Mouse (Mus musculus): ENCODE measurements around the gene Gm4131. TPM values are rescaled to one million over a fixed set of nuclear protein-coding genes. Genes with fewer than 3 reads are reported as not detected.

Gm4131 gene
- polyA plus RNA-seq, 1 experiment from 2014 or later = 0.30 TPM

DNA sequence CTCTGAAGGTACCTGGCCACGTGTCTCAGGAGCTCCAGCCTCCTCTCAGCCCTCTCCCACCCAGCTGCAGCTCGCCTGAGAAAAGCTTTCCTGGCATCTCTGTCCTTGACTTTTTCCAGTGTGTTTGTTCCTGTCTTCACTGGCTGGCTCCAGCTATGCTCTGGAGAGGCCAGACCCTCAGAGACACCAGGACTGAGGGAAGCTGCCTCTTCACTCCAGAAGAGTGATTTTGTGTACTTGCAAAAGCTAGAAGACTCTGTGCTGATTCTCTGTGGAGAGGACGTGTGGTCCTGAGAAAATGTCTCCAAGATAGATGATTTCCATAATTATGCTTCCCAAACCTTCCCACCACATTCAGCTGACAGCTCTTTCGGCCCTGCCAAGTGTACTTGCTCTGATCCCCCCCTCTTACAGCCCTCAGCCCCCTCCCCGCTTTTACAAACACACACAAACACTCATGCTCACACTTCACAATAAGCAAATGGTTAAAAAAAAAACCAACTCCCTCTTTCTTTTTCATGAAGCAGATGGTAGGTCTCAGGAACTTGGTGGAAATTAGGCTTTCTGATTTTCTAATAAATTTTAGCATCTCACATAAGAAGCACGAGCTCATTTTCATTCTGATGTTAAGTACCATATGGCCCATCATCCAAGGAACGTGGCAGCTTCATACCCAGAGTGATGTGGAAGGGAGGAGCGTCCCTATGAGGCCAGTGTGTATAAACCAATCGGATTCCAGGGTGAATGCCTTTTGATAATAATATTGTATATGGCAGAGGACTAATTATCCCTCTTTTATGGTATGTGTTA is 111.8 kb downstream of the Gm4131 start:
- Histone ChIP-seq H3K4me2 (replicated peaks; ENCODE audit: low read depth, low read length) (no peak overlapping the region), H3K9ac (replicated peaks; ENCODE audit: low read length) (no peak overlapping the region), H3K9me3 (ENCODE audit: low read length) (no peaks in the 10 kb centered on the region), H3K4me3 (ENCODE audit: low read length) (no peak overlapping the region), H3K36me3 (ENCODE audit: insufficient read depth, low read length) (no peaks in the 10 kb centered on the region), H3K27ac (ENCODE audit: low read length) (no peak overlapping the region), H3K4me1 (ENCODE audit: insufficient read depth, low read length) (no peaks in the 10 kb centered on the region), H3K27me3 (ENCODE audit: insufficient read depth, low read length) (no peaks in the 10 kb centered on the region)
- WGBS = 59% methylated on average over 9 of the region's 9 CpGs
- ATAC-seq (ENCODE audit: low FRiP score, low TSS enrichment) = no peak

- H3K27me3 ChIP-seq (ENCODE audit: insufficient read depth, low read length) = no peaks in the 10 kb centered on the region
- H3K9me3 ChIP-seq (ENCODE audit: low read length) = no peaks in the 10 kb centered on the region
- no peak overlapping the region for H3K9ac ChIP-seq (replicated peaks; ENCODE audit: low read length)
- no peak overlapping the region for H3K4me3 ChIP-seq (ENCODE audit: low read length)
- no peaks in the 10 kb centered on the region for H3K36me3 ChIP-seq (ENCODE audit: insufficient read depth, low read length)
- H3K27ac ChIP-seq (ENCODE audit: low read length) = no peak overlapping the region
- 70% methylated on average over 3 of the region's 3 CpGs for WGBS
- no peaks in the 10 kb centered on the region for H3K4me1 ChIP-seq (ENCODE audit: insufficient read depth, low read length)
- no peak overlapping the region for H3K4me2 ChIP-seq (replicated peaks; ENCODE audit: low read depth, low read length)
- no peak for ATAC-seq (ENCODE audit: low FRiP score, low TSS enrichment)
These were observed 112.6 kb downstream of the Gm4131 start for GRCm38 (mm10) chr14:62454136-62454535.

DNA sequence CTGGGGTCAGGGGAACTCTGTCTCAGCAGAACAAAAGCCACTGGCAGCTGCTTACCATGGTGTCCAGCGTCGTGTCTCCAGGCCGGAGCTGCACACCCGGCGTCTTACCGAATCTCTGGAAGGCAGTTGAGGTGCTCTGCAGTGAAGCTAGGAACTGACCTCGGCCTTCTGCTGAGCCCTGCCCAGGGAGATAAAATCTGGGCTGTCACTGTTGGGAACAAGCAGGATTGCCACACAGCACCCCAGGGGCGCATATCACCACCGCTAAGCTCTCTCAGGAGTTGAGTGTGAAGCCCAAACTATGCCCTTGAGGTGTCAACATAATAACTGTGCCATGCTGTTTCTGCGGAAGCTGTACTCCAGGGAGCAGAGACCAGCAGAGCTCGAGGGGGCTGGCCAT is 113.4 kb downstream of the Gm4131 start:
- no peak overlapping the region for H3K27ac ChIP-seq (ENCODE audit: low read length)
- WGBS = 72% methylated on average over 11 of the region's 11 CpGs
- H3K4me2 ChIP-seq (replicated peaks; ENCODE audit: low read depth, low read length) = no peak overlapping the region
- no peaks in the 10 kb centered on the region for H3K4me1 ChIP-seq (ENCODE audit: insufficient read depth, low read length)
- H3K36me3 ChIP-seq (ENCODE audit: insufficient read depth, low read length) = no peaks in the 10 kb centered on the region
- H3K27me3 ChIP-seq (ENCODE audit: insufficient read depth, low read length) = no peaks in the 10 kb centered on the region
- no peaks in the 10 kb centered on the region for H3K9me3 ChIP-seq (ENCODE audit: low read length)
- H3K9ac ChIP-seq (replicated peaks; ENCODE audit: low read length) = no peak overlapping the region
- no peak overlapping the region for H3K4me3 ChIP-seq (ENCODE audit: low read length)
- no peak for ATAC-seq (ENCODE audit: low FRiP score, low TSS enrichment)

DNA sequence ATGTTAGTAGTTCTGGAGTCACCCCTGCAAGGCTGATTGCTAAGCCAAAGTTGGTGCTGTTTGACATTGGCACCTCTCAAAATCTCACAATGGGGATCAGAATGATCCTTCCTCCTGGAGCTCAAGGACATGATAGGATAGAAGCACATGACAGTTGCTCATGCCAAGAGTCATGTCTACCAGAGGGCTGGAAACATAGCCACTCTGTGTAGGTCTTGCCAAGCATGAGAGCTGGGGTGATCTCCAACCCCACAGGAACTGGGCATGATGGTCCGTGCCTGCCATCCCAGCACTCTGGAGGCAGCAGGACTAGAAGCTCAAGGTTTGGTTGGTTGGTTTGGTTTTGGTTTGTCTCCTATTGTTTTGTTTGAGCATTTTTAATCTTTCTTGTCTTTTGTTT is 116.0 kb downstream of the Gm4131 start:
- no peak overlapping the region for H3K27ac ChIP-seq (ENCODE audit: low read length)
- no peaks in the 10 kb centered on the region for H3K9me3 ChIP-seq (ENCODE audit: low read length)
- ATAC-seq (ENCODE audit: low FRiP score, low TSS enrichment) = no peak
- H3K4me1 ChIP-seq (ENCODE audit: insufficient read depth, low read length) = no peaks in the 10 kb centered on the region
- no peaks in the 10 kb centered on the region for H3K27me3 ChIP-seq (ENCODE audit: insufficient read depth, low read length)
- H3K36me3 ChIP-seq (ENCODE audit: insufficient read depth, low read length) = no peaks in the 10 kb centered on the region
- 86% methylated on average over 1 of the region's 1 CpGs for WGBS
- H3K9ac ChIP-seq (replicated peaks; ENCODE audit: low read length) = no peak overlapping the region
- no peak overlapping the region for H3K4me3 ChIP-seq (ENCODE audit: low read length)
- H3K4me2 ChIP-seq (replicated peaks; ENCODE audit: low read depth, low read length) = no peak overlapping the region

DNA sequence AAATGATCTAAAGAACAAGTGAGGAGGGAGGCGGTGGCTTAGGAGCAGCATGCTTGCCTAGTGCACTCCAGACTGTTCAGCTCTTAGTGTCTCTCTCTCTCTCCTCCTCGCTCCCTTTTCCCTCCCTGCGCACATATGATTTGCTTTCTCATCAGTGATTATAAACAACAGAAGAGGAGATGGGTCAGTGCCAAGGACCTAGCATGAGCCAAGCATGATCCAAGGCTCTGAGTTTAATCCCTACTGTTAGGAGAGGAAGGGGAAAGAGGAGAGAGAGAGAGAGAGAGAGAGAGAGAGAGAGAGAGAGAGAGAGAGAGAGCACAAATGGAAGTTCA is 119.5 kb downstream of the Gm4131 start:
- H3K27ac ChIP-seq (ENCODE audit: low read length) = no peak overlapping the region
- ATAC-seq (ENCODE audit: low FRiP score, low TSS enrichment) = no peak
- no peak overlapping the region for H3K4me2 ChIP-seq (replicated peaks; ENCODE audit: low read depth, low read length)
- no peak overlapping the region for H3K9ac ChIP-seq (replicated peaks; ENCODE audit: low read length)
- WGBS = 77% methylated on average over 3 of the region's 3 CpGs
- no peaks in the 10 kb centered on the region for H3K9me3 ChIP-seq (ENCODE audit: low read length)
- H3K27me3 ChIP-seq (ENCODE audit: insufficient read depth, low read length) = no peaks in the 10 kb centered on the region
- H3K36me3 ChIP-seq (ENCODE audit: insufficient read depth, low read length) = no peaks in the 10 kb centered on the region
- H3K4me3 ChIP-seq (ENCODE audit: low read length) = no peak overlapping the region
- no peaks in the 10 kb centered on the region for H3K4me1 ChIP-seq (ENCODE audit: insufficient read depth, low read length)

GRCm38 (mm10) chr14:62446385-62447213 is 120.1 kb downstream of the Gm4131 start:
- no peak overlapping the region for H3K4me3 ChIP-seq (ENCODE audit: low read length)
- H3K4me2 ChIP-seq (replicated peaks; ENCODE audit: low read depth, low read length) = no peak overlapping the region
- WGBS = 42% methylated on average over 7 of the region's 7 CpGs
- ATAC-seq (ENCODE audit: low FRiP score, low TSS enrichment) = no peak
- no peaks in the 10 kb centered on the region for H3K9me3 ChIP-seq (ENCODE audit: low read length)
- no peak overlapping the region for H3K9ac ChIP-seq (replicated peaks; ENCODE audit: low read length)
- no peak overlapping the region for H3K27ac ChIP-seq (ENCODE audit: low read length)
- H3K36me3 ChIP-seq (ENCODE audit: insufficient read depth, low read length) = no peaks in the 10 kb centered on the region
- H3K27me3 ChIP-seq (ENCODE audit: insufficient read depth, low read length) = no peaks in the 10 kb centered on the region
- no peaks in the 10 kb centered on the region for H3K4me1 ChIP-seq (ENCODE audit: insufficient read depth, low read length)

- no peak overlapping the region for H3K27ac ChIP-seq (ENCODE audit: low read length)
- H3K27me3 ChIP-seq (ENCODE audit: insufficient read depth, low read length) = no peaks in the 10 kb centered on the region
- H3K9ac ChIP-seq (replicated peaks; ENCODE audit: low read length) = no peak overlapping the region
- no peaks in the 10 kb centered on the region for H3K4me1 ChIP-seq (ENCODE audit: insufficient read depth, low read length)
- no peak overlapping the region for H3K4me2 ChIP-seq (replicated peaks; ENCODE audit: low read depth, low read length)
- no peaks in the 10 kb centered on the region for H3K9me3 ChIP-seq (ENCODE audit: low read length)
- no peak overlapping the region for H3K4me3 ChIP-seq (ENCODE audit: low read length)
- 52% methylated on average over 6 of the region's 6 CpGs for WGBS
- no peaks in the 10 kb centered on the region for H3K36me3 ChIP-seq (ENCODE audit: insufficient read depth, low read length)
- ATAC-seq (ENCODE audit: low FRiP score, low TSS enrichment) = no peak
These were observed 122.8 kb downstream of the Gm4131 start for GRCm38 (mm10) chr14:62443840-62444430.

GRCm38 (mm10) chr14:62442971-62443370 is 123.8 kb downstream of the Gm4131 start:
- H3K4me1 ChIP-seq (ENCODE audit: insufficient read depth, low read length) = no peaks in the 10 kb centered on the region
- H3K36me3 ChIP-seq (ENCODE audit: insufficient read depth, low read length) = no peaks in the 10 kb centered on the region
- no peaks in the 10 kb centered on the region for H3K27me3 ChIP-seq (ENCODE audit: insufficient read depth, low read length)
- H3K9me3 ChIP-seq (ENCODE audit: low read length) = no peaks in the 10 kb centered on the region
- H3K4me2 ChIP-seq (replicated peaks; ENCODE audit: low read depth, low read length) = no peak overlapping the region
- ATAC-seq (ENCODE audit: low FRiP score, low TSS enrichment) = no peak
- no peak overlapping the region for H3K4me3 ChIP-seq (ENCODE audit: low read length)
- 71% methylated on average over 1 of the region's 1 CpGs for WGBS
- H3K9ac ChIP-seq (replicated peaks; ENCODE audit: low read length) = no peak overlapping the region
- H3K27ac ChIP-seq (ENCODE audit: low read length) = no peak overlapping the region

DNA sequence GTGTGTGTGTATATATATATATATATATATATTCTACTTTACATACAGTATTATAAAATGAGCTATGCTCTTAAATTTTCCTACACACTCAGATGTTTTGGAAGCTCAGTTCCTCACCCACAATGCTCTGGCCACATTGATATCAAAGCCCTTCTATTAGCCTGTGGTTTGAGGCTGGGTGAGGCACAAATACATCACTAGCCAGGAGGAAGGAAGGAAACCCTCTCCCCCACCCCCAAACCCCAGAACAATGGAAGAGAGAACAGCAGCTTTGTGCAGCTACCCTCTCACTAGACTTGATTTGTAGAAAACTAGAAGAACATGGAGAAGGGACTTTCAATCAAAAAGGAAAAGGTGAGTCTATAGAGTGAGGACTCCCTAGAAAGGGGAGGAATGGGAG is 126.7 kb downstream of the Gm4131 start:
- ATAC-seq (ENCODE audit: low FRiP score, low TSS enrichment) = no peak
- Histone ChIP-seq H3K4me3 (ENCODE audit: low read length) (no peak overlapping the region), H3K4me1 (ENCODE audit: insufficient read depth, low read length) (no peaks in the 10 kb centered on the region), H3K27ac (ENCODE audit: low read length) (no peak overlapping the region), H3K36me3 (ENCODE audit: insufficient read depth, low read length) (no peaks in the 10 kb centered on the region), H3K9ac (replicated peaks; ENCODE audit: low read length) (no peak overlapping the region), H3K4me2 (replicated peaks; ENCODE audit: low read depth, low read length) (no peak overlapping the region), H3K27me3 (ENCODE audit: insufficient read depth, low read length) (no peaks in the 10 kb centered on the region), H3K9me3 (ENCODE audit: low read length) (no peaks in the 10 kb centered on the region)

- Histone ChIP-seq H3K4me1 (ENCODE audit: insufficient read depth, low read length) (no peaks in the 10 kb centered on the region), H3K4me2 (replicated peaks; ENCODE audit: low read depth, low read length) (no peak overlapping the region), H3K9me3 (ENCODE audit: low read length) (no peaks in the 10 kb centered on the region), H3K4me3 (ENCODE audit: low read length) (no peak overlapping the region), H3K36me3 (ENCODE audit: insufficient read depth, low read length) (no peaks in the 10 kb centered on the region), H3K9ac (replicated peaks; ENCODE audit: low read length) (no peak overlapping the region), H3K27me3 (ENCODE audit: insufficient read depth, low read length) (no peaks in the 10 kb centered on the region), H3K27ac (ENCODE audit: low read length) (no peak overlapping the region)
- ATAC-seq (ENCODE audit: low FRiP score, low TSS enrichment) = no peak
- WGBS = 76% methylated on average over 4 of the region's 4 CpGs
These were observed 128.5 kb downstream of the Gm4131 start for GRCm38 (mm10) chr14:62438236-62438635.

Measured in kidney, embryonic 16.5 days (tissue).